Mouse (Mus musculus) testis, adult 2 months (tissue): ENCODE results near the gene Cdk8. TPM values are rescaled to one million over a fixed set of nuclear protein-coding genes. Genes with fewer than 3 reads are reported as not detected.

Experiments used
- H3K27ac ChIP-seq: fragments of 200-500 bp; 2 replicates; pipeline ENCODE4 v1.5.1; 2012; ENCODE audit warnings: low read depth, low read length; ENCODE audit not compliant: control insufficient read depth, insufficient read depth
- H3K27me3 ChIP-seq: fragments of 200-500 bp; 2 replicates; pipeline ENCODE4 v1.6.1; 2012; ENCODE audit warnings: mild to moderate bottlenecking, low read length, moderate library complexity; ENCODE audit not compliant: control insufficient read depth, insufficient read depth
- H3K36me3 ChIP-seq: fragments of 200-500 bp; 2 replicates; pipeline ENCODE4 v1.6.1; 2012; ENCODE audit warnings: mild to moderate bottlenecking, low read length; ENCODE audit not compliant: control insufficient read depth, insufficient read depth
- H3K4me1 ChIP-seq: fragments of 200-500 bp; 2 replicates; pipeline ENCODE4 v1.6.1; 2012; ENCODE audit warnings: low read length; ENCODE audit not compliant: control insufficient read depth, insufficient read depth
- H3K4me3 ChIP-seq: fragments of 200-500 bp; 2 replicates; pipeline ENCODE4 v1.5.1; 2012; ENCODE audit warnings: low read depth, mild to moderate bottlenecking, low read length, moderate library complexity, mixed read lengths; ENCODE audit not compliant: control insufficient read depth
- CTCF ChIP-seq: fragments of 200-500 bp; IDR thresholded peaks from 2 replicates; pipeline ENCODE4 v1.5.1; 2012; ENCODE audit warnings: low read depth, mild to moderate bottlenecking, inconsistent platforms, low read length, moderate library complexity; ENCODE audit not compliant: control insufficient read depth, insufficient read depth, insufficient replicate concordance
- POLR2A ChIP-seq: fragments of 200-500 bp; IDR thresholded peaks from 2 replicates; pipeline ENCODE4 v1.6.1; 2012; ENCODE audit warnings: low read depth, mild to moderate bottlenecking, inconsistent platforms, low read length, moderate library complexity; ENCODE audit not compliant: control insufficient read depth
- polyA plus RNA-seq: library from polyadenylated mRNA; depleted of rRNA; stranded (reverse); fragments of >200 nt; gene quantifications from 2 replicates; pipeline ENCODE4 v1.2.3, GENCODE M21; 2012

Cdk8 gene
- polyA plus RNA-seq, 1 experiment: 19.1 TPM

DNA sequence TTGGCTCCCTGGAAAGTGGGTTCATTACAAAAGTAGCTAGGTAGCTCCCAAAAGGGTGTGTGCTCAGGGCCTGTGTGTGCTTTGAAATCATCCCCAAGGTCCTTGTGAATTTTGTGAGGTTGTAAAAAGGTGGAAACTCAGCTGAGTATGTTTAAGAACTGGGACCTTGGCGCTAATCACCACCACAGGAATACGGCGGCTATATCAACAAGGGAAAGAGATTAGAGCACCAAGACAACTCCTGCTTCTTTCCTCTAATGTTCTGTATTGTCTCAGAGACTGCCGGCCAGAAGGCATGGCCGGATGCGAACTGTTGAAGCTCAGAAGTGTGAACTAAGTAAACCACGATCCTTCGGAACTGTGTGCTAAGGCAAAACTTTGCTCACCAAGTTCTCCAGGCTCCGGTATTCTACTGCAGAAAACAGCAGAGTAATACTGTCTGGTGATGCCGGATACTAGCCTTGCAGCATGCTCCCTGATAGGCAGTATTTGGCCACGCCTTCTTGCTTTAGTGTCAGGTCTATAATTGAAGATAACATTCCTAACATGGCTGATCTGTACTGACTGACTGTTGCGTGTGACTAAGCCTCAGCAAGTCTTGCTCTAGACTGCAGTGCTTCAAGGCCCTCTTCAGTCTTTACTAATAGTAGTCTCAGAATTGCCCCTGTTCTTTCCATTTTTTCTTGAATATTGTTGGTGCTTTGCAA lies 19.5 kb downstream of the Cdk8 start:
- TF ChIP-seq POLR2A (no peak), CTCF (no peak)
- Histone ChIP-seq H3K27me3 (no peaks in the 10 kb centered on the region), H3K4me3 (no peak overlapping the region), H3K36me3 (no peaks in the 10 kb centered on the region), H3K4me1 (no peaks in the 10 kb centered on the region), H3K27ac (peak overlapping the region; percentile 6; the same call in 1 of the 2 replicates)

DNA sequence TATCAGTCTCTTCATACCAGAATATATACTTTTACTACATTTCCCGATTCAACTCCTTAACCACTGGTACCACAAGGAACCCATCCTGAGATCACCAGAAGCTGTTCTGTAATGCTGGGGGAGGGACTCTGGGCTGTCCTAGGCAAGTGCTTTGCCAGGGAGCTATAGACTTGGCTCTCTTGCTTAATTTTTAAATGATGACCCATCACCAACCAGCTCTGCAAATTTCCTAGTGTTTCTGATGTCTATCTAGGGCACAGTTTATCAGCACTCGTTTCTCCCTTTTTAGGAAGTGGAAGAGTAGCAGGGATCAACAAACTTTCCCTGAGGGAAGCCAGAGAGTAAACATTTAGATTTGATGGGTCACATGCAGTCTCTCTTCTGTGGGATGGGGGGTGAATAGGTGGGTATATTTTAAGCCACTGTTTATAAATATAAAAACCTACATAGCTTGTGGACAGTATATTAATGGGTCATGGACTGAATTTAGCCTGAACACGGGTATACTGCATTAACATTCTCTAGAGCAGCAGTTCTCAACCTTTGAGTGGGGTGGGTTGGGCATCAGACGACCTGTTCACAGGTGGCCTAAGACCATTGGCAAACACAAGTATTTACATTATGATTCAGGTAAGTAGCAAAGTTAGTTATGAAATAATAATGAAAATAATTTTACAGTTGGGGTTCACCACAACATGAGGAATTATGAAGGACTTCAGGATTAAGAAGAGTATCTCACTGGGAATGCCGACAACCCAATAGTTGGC lies 20.8 kb downstream of the Cdk8 start:
- TF ChIP-seq CTCF: no peak
- H3K27me3 ChIP-seq: no peaks in the 10 kb centered on the region

DNA sequence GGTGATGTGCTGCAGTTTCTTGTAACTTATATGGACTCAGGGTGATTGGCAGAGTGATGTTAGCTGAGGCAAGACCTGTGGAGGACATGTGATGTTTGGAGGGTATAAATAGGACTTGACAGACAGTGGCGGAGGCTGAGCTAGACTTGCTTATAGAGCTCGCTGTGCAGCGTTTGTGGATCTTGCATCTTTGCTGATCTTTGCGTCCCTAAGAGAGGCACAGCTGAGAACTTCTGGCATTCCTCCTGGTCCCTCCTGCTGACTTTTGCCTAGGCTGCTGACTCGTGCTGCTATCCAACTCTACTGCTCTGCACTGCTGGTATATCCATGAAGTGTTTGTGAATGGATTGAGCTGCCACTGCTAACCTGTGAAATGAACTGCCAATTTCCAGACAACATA lies 22.6 kb downstream of the Cdk8 start:
- no peaks in the 10 kb centered on the region for H3K4me1 ChIP-seq
- H3K4me3 ChIP-seq: no peak overlapping the region
- no peak overlapping the region for H3K27ac ChIP-seq
- H3K36me3 ChIP-seq: no peaks in the 10 kb centered on the region
- TF ChIP-seq POLR2A: no peak
- no peak for TF ChIP-seq CTCF
- no peaks in the 10 kb centered on the region for H3K27me3 ChIP-seq

More for the DNA sequence above, 20.8 kb downstream of the Cdk8 start:
- Histone ChIP-seq H3K36me3 (no peaks in the 10 kb centered on the region), H3K4me3 (peak overlapping the region; percentile 49), H3K4me1 (no peaks in the 10 kb centered on the region), H3K27ac (no peak overlapping the region)

DNA sequence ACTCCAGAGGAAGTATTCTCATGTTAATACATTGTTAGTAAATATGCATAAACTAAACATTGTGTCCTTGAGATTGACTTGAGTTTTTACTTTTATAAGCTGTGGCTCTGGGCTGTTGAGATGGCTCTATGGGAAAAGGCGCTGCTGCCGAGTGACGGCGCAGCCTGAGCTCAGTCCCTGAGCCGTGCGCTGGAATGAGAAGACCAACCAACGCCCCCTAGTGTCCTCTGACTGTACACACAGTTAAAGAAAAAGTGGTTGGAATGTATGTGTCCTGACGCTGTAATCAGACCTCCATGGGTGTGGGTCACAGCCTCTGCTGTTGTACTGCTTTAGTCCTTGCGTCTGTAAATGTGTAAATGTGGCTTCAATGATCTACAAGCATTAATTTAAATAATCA lies 29.0 kb downstream of the Cdk8 start:
- Histone ChIP-seq H3K36me3 (no peaks in the 10 kb centered on the region), H3K27ac (no peak overlapping the region), H3K27me3 (no peaks in the 10 kb centered on the region), H3K4me3 (no peak overlapping the region), H3K4me1 (no peaks in the 10 kb centered on the region)
- TF ChIP-seq CTCF (peak; percentile 66; the same call in 1 of the 2 replicates), POLR2A (no peak)

DNA sequence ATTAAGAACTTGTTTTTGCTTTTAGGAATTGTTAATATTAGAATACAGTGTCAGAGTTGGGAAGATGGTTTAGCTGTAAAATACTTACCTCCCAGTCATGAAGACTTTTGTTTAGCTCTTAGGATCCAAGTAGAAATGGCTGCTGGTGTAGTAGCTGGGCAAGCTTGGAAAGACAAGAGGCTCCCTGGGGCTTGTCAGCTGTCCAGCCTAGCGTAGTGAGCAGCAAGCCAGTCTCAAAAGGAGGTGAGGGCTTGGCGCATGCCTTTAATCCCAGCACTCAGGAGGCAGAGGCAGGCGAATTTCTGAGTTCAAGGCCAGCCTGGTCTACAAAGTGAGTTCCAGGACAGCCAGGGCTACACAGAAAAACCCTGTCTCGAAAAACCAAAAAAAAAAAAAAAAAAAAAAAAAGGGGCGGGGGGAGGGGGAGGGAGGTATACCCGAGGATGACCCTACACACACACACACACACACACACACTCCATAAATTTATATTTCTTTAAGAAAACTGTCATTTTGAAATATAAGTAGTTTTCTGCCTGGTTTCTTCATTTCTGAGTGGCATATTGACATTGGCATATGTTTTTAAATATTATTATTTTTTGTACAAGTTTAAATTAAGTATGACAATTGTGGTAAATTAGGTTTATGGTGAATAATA lies 35.0 kb downstream of the Cdk8 start:
- Histone ChIP-seq H3K27me3 (no peaks in the 10 kb centered on the region), H3K4me1 (no peaks in the 10 kb centered on the region), H3K36me3 (no peaks in the 10 kb centered on the region), H3K27ac (no peak overlapping the region), H3K4me3 (no peak overlapping the region)
- no peak for TF ChIP-seq CTCF
- no peak for TF ChIP-seq POLR2A

DNA sequence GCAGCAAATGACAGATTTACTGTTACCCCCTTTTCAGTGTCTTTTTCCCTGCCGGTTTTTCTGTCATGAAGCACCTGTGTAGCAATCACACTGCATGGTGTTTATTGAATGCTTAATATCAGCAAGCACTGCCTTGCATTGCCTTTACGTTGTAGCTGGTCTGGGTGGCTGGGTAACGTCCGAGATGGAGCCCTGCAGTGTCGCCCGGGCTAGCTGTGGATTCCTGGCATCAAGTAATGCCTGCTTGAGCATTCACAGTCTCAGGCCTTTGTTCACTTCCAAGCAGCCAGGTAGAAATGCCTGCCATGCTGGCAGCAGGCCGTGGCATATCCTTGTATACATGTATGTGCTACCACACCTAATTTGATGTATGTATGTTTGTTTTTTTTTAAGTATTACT lies 36.7 kb downstream of the Cdk8 start:
- TF ChIP-seq CTCF (no peak), POLR2A (no peak)

DNA sequence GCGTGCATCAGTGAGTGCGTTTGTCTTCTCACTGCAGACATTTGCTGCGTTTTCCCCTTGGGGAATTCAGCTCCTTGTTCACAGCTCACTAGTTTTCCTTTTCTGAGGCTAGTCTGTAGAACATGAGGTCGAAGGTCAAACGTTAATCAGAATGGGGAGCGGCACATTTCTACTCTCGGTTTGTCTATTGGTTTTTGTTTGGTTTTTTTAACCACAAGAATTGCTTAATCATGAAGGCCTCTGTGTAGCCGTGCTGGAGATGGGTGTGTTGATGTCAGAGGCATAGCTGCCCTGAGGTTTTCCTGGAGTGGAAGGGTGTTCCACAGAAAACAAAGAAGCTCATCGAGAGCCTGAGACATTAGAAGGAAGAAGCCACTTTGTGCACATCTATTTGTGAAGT lies 39.6 kb downstream of the Cdk8 start:
- H3K27ac ChIP-seq: no peak overlapping the region
- no peaks in the 10 kb centered on the region for H3K4me1 ChIP-seq
- H3K27me3 ChIP-seq: no peaks in the 10 kb centered on the region
- H3K4me3 ChIP-seq: no peak overlapping the region
- H3K36me3 ChIP-seq: no peaks in the 10 kb centered on the region
- TF ChIP-seq POLR2A (no peak), CTCF (no peak)

More for the DNA sequence above, 36.7 kb downstream of the Cdk8 start:
- Histone ChIP-seq H3K36me3 (no peaks in the 10 kb centered on the region), H3K4me1 (no peaks in the 10 kb centered on the region), H3K27ac (no peak overlapping the region), H3K27me3 (no peaks in the 10 kb centered on the region), H3K4me3 (no peak overlapping the region)
